Comparison of ENCODE assay signal across 10 mouse cellular contexts in genomic region chr17:26207686-26208085, GRCm38 (mm10). TPM values are rescaled to one million over a fixed set of nuclear protein-coding genes. Genes with fewer than 3 reads are reported as not detected.
DNase-seq lines count a peak whose midpoint lies in the region; ATAC-seq and TF ChIP-seq lines count a peak whose summit lies in the region.
"Had no signal": no experiment of that assay in that cellular context is flagged by ENCODE, and none has a peak within 500 bp of the region (broad histone marks: within the 10 kb centered on the region; RNA-seq: fewer than 3 reads in every experiment).

Arhgdig (minus strand) TSS chr17:26207786.

- no peaks in the 10 kb centered on the region for H3K9me3 ChIP-seq in E14TG2a.4 (ENCODE audit: low read length)
- H3K9me3 ChIP-seq in embryonic facial prominence, embryonic 14.5 days (ENCODE audit: control insufficient read depth, low read length), result no peaks in the 10 kb centered on the region

- H3K4me3 ChIP-seq in E14TG2a.4 (replicated peaks; ENCODE audit: low read length), result peak within 1 kb of the TSS; percentile 48
- H3K4me3 ChIP-seq in embryonic facial prominence, embryonic 14.5 days (ENCODE audit: low read depth, low read length), result no peak within 1 kb of the TSS

- no peak for TF ChIP-seq CTCF in E14TG2a.4 (conservative IDR thresholded peaks at IDR 0.05; ENCODE audit: low read length)

- intact Hi-C loops in left cerebral cortex, postnatal 14 days (cut with DNase I), result no loop called here

- no peak within 1 kb of the TSS for H3K27ac ChIP-seq in embryonic facial prominence, embryonic 14.5 days (replicated peaks; ENCODE audit: low read depth, low read length)

- ATAC-seq in embryonic facial prominence, embryonic 14.5 days (ENCODE audit: low read depth), result no peak

- H3K9ac ChIP-seq in embryonic facial prominence, embryonic 14.5 days (ENCODE audit: low read depth, low read length), result no peak within 1 kb of the TSS

- H3K4me1 ChIP-seq in E14TG2a.4 (replicated peaks; ENCODE audit: low read depth, low read length), result peaks cover 61% of the 10 kb centered on the region
- H3K4me1 ChIP-seq in embryonic facial prominence, embryonic 14.5 days (ENCODE audit: control insufficient read depth, insufficient read depth, low read length), result peaks cover 7% of the 10 kb centered on the region; the same call in 1 of the 2 replicates

- H3K36me3 ChIP-seq in E14TG2a.4 (ENCODE audit: insufficient read depth, low read length), result peaks cover 7% of the 10 kb centered on the region; the same call in 1 of the 2 replicates
- no peaks in the 10 kb centered on the region for H3K36me3 ChIP-seq in embryonic facial prominence, embryonic 14.5 days (ENCODE audit: control insufficient read depth, insufficient read depth, low read length)

- H3K27me3 ChIP-seq in E14TG2a.4 (ENCODE audit: insufficient read depth, low read length), result peaks cover 53% of the 10 kb centered on the region
- peaks cover 20% of the 10 kb centered on the region for H3K27me3 ChIP-seq in embryonic facial prominence, embryonic 14.5 days (replicated peaks; ENCODE audit: control insufficient read depth, insufficient read depth, low read length)

- 92% methylated on average over 12 of the region's 12 CpGs for WGBS in embryonic facial prominence, embryonic 14.5 days

- H3K4me2 ChIP-seq in embryonic facial prominence, embryonic 14.5 days (ENCODE audit: low read depth, low read length), result no peak within 1 kb of the TSS

- DNase-seq in frontal cortex, adult 2 months (ENCODE audit: extremely low spot score in 1 of 2, low spot score in 1 of 2), result no peak
- no peak for DNase-seq in frontal cortex, postnatal 10 days (ENCODE audit: low spot score in 2 of 2)
- DNase-seq in embryonic facial prominence, embryonic 14.5 days (ENCODE audit: low spot score), result no peak
- DNase-seq in left cerebral cortex, postnatal 14 days (ENCODE audit: low spot score in 2 of 2), result no peak
- DNase-seq in ovary, postnatal 10 days (ENCODE audit: low spot score), result no peak
- no peak for DNase-seq in spleen, postnatal 4 days (ENCODE audit: low spot score in 2 of 2)
- DNase-seq in urinary bladder, postnatal 14 days (ENCODE audit: low spot score), result no peak
- DNase-seq: heart, postnatal 10 days; lung, postnatal 10 days had no signal

RNA-seq across cellular contexts. Expression of gene Arhgdig, which starts in this region (rescaled TPM):
- polyA plus RNA-seq in frontal cortex, adult 2 months (2012; rRNA removed), result 132 and 140 TPM in 2 replicates
- 34.0 and 39.2 TPM in 2 replicates for polyA plus RNA-seq in embryonic facial prominence, embryonic 14.5 days (2014; fragmentation: Nextera tagmentation; extraction: Ambion mirVana)
- 100 to 1,000 TPM; 170 TPM for total RNA-seq in left cerebral cortex, postnatal 14 days (2021)
